Mouse (Mus musculus) mammary gland, adult 2 months (tissue): ENCODE data around the gene Chrna10. TPM values are rescaled to one million over a fixed set of nuclear protein-coding genes. Genes with fewer than 3 reads are reported as not detected.

Experiments used
- polyA plus RNA-seq: library from polyadenylated mRNA; depleted of rRNA; stranded (reverse); fragments of >200 nt; gene quantifications from 2 replicates; pipeline ENCODE4 v1.2.3, GENCODE M21; 2012; ENCODE audit warnings: low replicate concordance; rRNA removed

The Chrna10 gene
- not detected in 2 replicates for polyA plus RNA-seq

DNA sequence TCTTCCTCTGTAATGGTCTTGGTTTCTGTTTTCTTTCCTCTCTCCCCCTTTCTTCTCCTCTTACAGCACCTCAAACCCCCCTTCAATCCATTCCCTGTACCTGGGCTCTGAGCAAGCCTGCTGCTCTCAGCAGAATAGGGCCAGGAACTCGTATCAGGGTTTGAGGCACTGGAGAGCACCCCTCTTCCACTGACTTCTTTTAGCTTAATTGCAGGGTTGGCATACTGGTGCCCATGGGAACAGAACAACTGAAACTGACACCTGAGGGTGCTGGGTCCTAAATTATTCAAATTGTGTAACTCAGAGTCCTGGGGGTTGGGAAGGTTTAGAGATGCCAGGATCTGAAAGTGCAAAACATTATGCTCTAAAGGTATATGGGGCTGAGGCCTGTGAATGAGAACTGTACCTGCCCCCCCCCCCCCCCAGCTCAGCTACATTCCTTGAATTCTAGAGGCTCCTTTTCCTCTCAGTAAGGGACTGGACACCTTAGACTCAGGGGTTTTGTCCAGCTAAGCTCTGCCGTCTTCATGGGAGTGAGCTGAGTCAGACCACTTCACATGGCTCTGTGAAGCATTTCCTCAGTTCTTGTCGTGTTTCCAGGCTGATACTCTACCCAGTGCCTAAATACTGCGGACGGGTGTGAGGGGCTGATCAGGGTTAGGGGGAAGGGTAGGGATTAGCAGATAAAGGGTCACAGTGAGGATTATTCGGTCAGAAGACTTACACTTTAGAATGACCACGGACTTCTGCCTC is at the start of gene Chrna10:
Chrna10 (minus strand) TSS at position 250 of the 753 bp plus-strand sequence.

GRCm38 (mm10) chr7:102109171-102109570 is 7.5 kb downstream of the Chrna10 start, which contains the start of gene Art5:
TSS of gene Art5 (minus strand) at chr7:102109489.

GRCm38 (mm10) chr7:102101487-102101886 is 15.1 kb downstream of the Chrna10 start, which contains the start of gene Art1:
TSS of gene Art1 (plus strand) at chr7:102101743.

GRCm38 (mm10) chr7:102082816-102083215 is 33.8 kb downstream of the Chrna10 start, which contains the start of gene Trpc2:
TSS of gene Trpc2 (plus strand) at chr7:102083116.

GRCm38 (mm10) chr7:102065046-102065891 is 51.4 kb downstream of the Chrna10 start, which contains the start of the genes Rnf121, Xndc1 and Xntrpc:
TSS of gene Rnf121 (minus strand) at chr7:102065469.
TSS of gene Xndc1 (plus strand) at chr7:102065511.
TSS of gene Xntrpc (plus strand) at chr7:102065713.

Other genes starting within 250 kb of the Chrna10 start
- 4.3 and 4.6 TPM in 2 replicates for gene Folr1, start 246.0 kb downstream of the Chrna10 start, polyA plus RNA-seq
- 312 and 343 TPM in 2 replicates for gene Lamtor1, start 210.9 kb downstream of the Chrna10 start, polyA plus RNA-seq
- gene Tomt, start 210.5 kb downstream of the Chrna10 start, polyA plus RNA-seq = 0.60 and 0.75 TPM in 2 replicates
- 10.1 and 22.7 TPM in 2 replicates for gene Lrrc51, start 182.9 kb downstream of the Chrna10 start, polyA plus RNA-seq
- 88.8 and 110 TPM in 2 replicates for gene Numa1, start 182.7 kb downstream of the Chrna10 start, polyA plus RNA-seq
- gene Il18bp, start 98.1 kb downstream of the Chrna10 start, polyA plus RNA-seq = 18.8 and 23.5 TPM in 2 replicates
- 12.6 and 30.7 TPM in 2 replicates for gene Rnf121, start 51.4 kb downstream of the Chrna10 start, polyA plus RNA-seq
- gene Xndc1, start 51.3 kb downstream of the Chrna10 start, polyA plus RNA-seq = 20.6 and 21.7 TPM in 2 replicates
- gene Xntrpc, start 51.1 kb downstream of the Chrna10 start, polyA plus RNA-seq = 4.1 and 4.3 TPM in 2 replicates
- gene Trpc2, start 33.7 kb downstream of the Chrna10 start, polyA plus RNA-seq = 0.73 TPM in 1 of 2 replicates, not detected in the other
- gene Art1, start 15.1 kb downstream of the Chrna10 start, polyA plus RNA-seq = 0.29 and 82.2 TPM in 2 replicates
- gene Art5, start 7.3 kb downstream of the Chrna10 start, polyA plus RNA-seq = 0.24 and 6.7 TPM in 2 replicates
- gene Nup98, start 93.3 kb upstream of the Chrna10 start, polyA plus RNA-seq = 14.6 and 17.4 TPM in 2 replicates
- 125 and 155 TPM in 2 replicates for gene Pgap2, start 93.4 kb upstream of the Chrna10 start, polyA plus RNA-seq
- gene Rhog, start 139.2 kb upstream of the Chrna10 start, polyA plus RNA-seq = 106 and 133 TPM in 2 replicates
- 97.0 and 125 TPM in 2 replicates for gene Stim1, start 151.0 kb upstream of the Chrna10 start, polyA plus RNA-seq